Mouse (Mus musculus) layer of hippocampus, postnatal 36 days (tissue): ENCODE data around the gene Scn5a. TPM values are rescaled to one million over a fixed set of nuclear protein-coding genes. Genes with fewer than 3 reads are reported as not detected.

ENCODE experiments used
- DNase-seq, 2 experiments: peaks; one replicate each; pipeline ENCODE4 v3.0.0; 2022
- total RNA-seq, 2 experiments: library from RNA; stranded (reverse); gene quantifications; 2 replicates each; pipeline ENCODE4 v1.2.3; 2021

Gene Scn5a
- total RNA-seq, 2 experiments from 2014 or later: 0.91 to 1.2 TPM

DNA sequence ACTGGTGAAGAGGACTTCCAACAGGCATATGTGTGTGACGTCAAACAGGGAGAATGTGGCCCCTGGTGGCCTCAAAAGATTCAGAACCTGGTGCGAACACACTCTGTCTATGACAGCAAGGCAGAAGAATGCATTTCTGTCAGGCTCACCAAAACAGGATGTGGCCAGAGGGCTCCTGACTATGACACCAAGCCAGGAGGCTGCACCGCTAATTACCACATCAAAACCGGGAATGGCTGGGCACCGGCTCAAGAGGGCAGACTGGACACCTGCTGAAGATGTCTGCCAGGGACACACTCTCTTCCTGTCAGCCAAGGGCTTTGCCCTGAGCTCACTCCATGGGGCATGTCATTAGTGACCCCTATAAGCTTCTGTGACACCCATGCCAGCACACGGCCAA, 15.2 kb downstream of the Scn5a start:
- no peak for DNase-seq

DNA sequence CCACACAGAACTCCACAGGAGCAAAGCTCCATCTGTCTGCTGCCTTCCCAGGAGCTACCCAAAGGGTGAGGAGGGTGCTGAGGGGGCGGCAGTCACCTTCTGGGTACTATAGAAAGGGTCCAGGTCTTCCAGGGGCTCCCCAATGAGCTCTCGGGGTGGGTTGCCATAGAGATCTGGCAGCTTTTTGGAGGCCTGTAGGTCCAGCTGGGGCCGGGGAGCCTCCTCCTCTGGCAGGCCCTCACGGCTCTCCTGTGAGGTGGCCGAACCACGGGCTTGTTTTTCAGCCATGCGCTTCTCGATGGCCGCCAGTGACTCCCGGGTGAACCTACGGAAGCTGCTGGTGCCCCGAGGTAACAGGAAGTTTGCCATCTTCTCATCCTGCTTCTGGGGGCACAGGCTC, 16.6 kb downstream of the Scn5a start:
- DNase-seq: no peak

DNA sequence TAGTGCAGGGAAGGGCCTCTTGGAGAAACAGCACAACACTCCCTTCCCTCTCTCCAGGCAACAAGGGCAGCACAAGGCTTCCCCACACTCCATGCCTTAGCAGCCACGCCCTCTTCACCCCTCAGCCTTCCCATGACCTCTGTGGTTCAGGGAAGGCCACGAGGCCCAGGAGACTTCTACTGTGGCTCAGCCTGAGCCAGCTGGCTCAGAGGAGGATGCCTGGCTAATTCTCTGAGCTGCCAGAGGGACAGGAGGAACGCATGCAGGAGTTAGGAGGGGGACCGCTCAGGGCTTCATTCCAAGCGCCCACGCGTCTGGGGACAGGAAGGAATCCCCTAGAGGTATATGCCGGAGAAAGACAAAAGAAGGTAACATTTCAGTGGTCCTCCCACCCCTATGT, 17.1 kb downstream of the Scn5a start:
- no peak for DNase-seq

DNA sequence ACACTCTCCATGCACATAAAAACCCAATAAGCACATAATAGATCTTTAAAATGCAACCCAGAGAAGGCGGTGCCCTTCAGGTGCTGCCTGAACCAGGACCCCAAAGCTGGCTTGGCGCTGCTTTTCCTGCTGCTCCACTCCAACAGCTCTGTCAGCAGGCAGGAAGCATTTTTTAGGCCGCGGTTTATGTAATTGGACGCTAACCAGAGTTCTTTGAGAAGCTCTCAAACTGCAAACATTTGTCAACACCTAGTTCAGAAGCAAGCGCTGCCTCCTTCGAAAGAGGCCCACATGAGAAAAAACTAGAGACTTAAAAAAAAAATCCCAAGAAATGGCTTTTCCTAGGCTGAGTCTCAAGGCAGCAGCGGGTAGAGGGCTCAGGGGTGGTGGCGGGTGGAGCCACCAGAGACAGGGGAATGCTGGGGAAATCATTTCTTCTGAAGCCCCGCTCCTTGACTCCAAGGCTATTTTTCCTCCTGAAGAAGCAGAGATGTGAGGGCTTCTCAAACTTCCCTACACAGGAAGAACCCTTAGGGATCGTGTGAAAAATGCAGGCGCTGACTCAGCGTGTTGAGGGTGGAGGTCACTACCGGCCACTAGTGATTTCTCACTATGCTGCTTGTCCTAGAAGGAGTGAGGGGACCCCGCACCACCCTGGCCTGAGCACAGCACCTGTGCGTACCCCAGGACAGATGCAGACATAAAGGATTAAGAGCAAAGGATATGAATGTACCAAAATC, 19.1 kb downstream of the Scn5a start:
- no peak for DNase-seq

DNA sequence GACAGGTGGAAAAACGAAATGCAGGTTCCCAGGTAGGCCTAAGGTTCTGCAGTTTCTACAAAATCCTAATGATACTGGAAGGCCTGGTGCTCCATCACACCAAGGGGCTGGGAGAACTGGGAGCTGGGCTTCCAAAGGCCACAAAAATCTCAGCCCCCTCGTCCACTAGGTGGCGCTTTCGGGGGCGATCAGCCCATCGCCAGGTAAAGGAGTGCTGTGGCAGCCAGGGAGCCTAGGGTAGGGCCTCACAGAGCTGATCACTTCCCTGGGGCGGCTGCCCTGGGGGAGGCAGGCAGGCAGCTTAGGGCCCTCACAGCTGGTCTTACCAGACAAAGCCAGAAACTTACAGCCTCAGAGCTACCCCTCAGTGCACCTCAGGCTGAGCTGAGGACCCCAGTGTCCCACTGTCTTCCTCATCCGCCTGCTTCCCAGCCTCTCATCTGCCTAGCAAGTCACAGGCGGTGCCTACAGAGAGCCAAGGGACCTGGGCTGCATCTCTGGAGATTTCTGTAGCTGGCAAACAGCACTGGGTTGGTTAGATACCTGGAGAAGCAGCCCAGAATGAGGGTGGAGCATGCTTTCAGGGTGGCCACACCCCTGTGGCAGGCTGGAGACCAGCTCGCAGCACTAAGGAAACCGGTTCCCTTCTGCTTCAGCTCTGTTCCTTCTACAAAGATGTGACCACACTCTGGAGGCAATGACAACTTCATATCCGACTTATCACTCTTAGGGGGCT, 20.5 kb downstream of the Scn5a start:
- DNase-seq: peak; percentile 29 to 38

DNA sequence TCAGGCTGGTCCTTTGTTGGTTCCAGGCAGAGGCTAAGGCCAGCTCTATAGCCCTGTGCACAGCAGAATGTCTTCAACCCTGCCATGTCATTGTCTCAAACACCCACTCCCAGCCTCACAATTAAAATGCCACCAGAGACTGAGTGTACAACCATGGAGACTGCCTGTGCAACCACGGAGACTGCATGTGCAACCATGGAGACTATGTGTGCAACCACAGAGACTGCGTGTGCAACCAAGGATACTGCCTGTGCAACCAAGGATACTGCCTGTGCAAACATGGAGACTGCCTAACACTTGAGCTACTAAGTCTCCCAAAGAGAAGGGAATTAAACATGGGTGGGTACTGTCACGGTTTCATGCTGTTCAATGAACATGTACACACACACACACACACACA, 22.8 kb downstream of the Scn5a start:
- no peak for DNase-seq

DNA sequence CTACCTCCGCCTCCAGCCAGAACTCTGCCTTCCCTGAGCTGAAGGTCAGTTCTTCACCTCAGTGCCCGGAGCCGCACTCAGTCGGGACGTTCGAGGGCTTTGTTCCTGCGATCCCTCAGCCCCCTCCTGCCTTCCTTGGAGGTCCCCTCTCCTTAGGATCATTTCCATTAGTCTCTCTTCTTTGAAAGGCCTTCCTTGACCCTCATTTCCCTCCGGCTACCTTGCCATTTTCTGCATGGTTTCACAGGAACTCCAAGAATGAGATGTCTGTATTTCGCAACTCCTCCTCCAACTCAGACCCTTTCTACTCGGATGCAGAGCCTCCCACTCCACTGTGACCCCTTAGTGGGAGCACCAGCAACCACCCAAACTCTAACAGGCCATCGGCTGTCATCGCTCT, 31.3 kb downstream of the Scn5a start:
- DNase-seq: no peak

DNA sequence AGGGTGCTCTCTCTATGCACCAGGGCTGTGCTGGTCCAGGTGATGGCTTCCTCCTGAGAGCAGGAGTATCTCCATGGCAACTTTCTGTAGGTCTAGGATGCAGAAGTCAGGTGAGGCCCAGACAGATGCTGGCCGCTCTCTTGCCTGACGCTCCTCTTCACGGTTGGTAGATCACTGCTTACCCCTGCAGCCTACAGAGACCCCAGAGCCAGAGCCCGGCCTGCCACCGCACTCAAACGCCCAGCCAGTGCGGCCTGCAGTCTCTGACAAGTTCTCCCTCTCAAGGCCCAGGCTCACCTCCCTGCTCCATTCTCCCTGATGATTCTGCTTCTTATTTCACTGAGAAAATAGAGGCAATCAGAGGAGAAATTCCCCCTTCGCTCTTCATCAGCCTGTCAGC, 31.7 kb downstream of the Scn5a start:
- DNase-seq: no peak

DNA sequence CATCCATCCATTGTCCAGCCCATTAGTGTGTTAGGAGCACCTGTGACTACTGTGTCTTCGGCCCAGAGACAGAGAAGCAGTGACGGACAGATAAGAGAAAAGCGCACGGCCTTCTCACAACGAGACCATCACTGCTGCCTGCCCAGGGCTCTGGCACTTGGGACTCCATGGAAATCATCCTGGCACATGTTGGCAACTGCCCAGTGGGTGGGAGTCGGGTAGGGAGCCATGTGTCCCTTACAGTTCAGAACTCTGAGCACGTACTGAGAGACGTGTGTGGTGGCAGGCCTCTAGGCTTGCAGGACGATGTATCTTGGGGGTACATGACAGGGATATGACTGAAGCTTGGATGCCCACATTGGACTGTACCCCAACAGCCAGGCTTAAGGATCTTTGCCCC, 38.1 kb downstream of the Scn5a start:
- DNase-seq: no peak

DNA sequence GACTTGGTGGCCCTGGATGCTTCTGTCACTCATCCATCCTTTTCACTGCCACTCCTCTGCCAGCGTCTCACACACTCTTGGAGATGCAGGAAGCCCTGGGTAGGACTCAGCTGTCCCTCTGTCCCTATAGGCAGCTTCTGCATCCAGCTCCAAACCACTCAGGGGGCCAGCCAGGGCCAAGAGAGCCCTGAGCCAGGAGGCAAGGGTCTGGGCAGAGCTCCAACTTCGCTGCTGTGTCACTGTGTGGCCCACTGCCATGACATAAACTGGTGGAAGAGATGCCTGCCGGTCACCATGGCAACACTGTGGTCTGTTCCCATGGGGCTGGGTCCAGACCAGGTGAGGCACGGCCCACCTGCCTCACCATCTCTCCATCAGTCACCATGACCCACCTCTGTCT, 41.0 kb downstream of the Scn5a start:
- no peak for DNase-seq

DNA sequence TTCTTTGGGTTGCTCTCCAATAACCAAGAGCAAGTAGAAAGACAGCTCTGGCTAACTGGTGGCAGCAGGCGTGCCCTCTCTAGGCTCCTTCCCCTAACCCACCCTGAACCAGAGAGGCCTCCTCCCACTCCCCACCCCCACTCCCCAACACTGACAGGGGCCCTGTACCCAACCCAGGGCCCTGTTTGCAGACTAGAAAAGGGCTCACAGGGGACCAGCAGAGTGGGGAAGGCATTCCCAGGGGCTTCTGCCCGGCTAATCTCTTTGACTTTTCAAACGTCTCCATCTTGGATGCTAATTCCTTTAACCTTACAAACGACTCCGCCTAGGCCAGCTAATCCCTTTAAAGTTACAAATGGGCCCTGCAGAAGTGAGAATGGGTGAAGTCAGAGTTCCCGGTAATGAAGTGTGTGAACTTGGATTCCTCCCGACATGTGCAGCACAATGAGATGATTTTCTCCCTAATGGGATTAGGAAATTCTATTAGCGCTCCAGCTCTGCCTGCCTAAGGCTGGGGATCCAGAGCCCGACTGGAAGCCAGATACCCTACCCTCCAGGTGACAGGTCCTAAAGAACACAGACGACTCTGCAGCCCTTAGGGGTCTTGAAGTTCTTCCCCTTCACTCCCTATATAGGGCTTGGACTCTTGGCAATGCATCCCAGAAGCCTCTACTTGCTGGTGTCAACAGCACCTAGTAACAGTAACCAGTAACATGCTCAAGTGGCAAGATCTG, 47.0 kb downstream of the Scn5a start:
- DNase-seq: no peak

DNA sequence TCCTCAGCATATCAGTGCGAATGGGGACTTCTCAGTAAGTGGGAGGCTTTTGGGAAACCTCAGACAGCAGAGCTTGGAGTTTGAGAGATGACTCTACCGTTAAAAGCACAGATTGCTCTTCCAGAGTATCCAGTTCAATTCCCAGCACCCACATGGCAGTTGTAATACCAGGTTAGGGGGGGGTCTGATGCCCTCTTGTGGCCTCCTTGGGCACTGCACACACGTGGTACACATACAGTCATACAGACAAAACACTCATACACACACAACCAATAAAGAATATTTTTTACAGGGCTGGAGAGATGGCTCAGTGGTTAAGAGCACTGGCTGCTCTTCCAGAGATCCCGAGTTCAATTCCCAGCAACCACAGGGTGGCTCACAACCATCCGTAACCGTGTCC, 54.3 kb downstream of the Scn5a start:
- DNase-seq: no peak

DNA sequence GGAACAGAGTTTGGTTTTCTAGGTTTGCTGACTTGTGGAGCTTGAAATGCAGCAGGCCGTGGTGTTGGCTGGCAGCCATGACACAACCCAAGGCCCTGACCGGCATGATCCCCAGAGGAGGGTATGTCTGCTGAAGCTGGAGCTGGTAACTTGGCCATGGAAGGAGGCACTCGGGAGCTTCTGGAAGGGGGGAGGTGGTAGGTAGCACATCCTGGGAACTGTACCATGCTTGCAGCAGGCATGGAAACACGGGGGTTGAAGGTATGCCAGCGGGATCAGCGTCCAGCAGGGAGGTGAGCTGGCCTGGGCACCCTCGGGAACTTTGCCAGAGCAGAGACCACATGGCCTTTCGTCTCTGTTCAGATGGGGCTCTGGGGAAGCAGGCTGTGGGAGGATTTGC, 55.5 kb downstream of the Scn5a start:
- DNase-seq: no peak

DNA sequence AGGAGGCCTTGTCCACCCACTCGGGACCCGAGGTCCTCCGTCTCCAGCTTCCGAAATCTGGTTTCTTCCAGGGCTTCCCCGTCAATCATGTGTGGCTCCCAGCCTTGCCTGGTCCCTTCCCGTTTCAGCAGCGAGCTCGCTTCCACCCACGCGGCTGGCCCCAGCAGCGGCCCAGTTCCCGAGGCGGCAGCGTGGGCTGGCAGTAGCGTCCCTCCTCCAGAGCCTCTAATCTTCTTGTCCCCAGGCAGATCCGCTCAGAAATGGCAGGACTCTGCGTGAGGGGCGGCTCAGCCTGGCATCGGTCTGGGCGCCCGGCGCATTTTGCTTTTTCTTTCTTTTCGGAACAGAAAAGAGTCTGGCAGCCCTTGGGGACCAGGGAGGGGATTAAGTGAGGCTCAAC, 59.7 kb downstream of the Scn5a start:
- no peak for DNase-seq

DNA sequence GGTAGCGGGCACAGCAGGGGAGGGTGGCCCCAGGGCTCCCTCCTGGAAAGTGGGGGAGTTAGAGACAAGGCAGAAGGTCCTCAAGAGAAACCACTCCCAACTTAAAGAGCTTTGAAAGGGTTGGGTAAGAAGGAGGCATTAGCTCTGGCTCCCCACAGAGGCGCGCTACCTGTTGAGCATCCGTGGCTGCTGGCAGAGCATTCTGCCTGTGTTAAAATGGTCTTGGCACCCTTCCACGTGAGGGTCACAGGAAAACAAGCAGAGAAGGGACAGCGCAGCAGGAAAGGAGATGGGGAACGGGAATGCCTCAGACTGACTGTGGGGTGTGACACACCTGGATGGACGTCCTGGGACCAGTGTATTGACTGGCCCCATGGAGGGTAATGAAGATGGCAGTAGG, 60.6 kb downstream of the Scn5a start:
- DNase-seq: no peak

DNA sequence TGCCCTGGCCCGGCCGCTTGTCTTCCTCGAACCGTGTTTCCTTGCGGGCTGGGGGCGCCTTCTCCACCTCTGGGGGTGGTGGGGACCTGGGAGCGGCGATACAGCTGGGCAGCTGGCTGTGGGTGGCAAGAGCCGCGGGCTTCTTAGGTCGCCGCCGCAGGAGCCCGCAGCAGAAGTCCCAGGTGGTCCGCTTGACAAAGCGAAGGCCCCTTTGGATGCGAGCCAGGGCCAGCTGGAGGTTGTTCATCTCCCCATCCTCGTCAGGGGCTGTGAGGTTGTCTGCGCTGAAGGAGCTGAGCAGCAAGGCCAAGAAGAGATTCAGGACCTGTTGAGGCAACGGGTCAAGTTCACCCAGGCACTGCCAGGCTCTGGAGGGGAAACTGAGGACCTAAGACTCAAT, 61.3 kb downstream of the Scn5a start:
- DNase-seq: no peak

DNA sequence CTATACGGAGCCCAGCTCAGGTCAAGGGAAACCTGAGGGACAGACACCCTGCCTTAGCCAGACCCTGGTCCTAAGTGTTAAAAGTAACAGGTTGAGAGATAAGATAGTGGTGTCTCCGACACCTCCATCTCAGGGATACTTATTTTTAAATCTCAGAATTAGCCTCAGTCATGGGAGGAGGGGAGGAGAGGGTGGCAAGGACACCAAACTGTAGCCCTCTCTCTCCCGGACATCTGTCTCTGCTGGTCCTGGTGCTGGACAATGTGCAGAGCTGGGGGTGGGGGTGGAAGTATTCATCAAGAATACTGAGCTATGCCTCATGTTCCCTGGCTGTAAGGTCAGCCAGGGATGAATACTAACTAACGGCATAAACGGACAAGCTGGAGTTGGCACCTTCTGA, 62.0 kb downstream of the Scn5a start:
- DNase-seq: no peak

DNA sequence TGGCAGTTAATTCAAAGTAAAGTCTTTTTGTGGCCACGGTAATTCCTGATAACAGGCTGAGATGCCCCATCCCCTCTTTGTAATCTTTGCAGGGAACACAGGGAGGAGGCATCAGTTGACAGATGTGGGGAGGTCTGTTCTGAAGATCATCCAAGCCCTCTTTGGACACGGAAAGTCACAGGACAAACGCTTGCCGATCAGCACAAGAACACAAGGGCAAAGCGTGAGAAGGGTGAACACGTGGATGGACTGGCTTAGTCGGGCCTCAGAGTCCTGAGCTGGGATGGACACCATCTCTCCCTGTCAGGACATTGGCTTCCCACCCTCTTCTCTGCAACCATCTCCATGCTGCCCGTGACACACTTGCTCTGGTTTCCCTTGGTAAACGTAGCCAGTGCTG, 63.4 kb downstream of the Scn5a start:
- no peak for DNase-seq

DNA sequence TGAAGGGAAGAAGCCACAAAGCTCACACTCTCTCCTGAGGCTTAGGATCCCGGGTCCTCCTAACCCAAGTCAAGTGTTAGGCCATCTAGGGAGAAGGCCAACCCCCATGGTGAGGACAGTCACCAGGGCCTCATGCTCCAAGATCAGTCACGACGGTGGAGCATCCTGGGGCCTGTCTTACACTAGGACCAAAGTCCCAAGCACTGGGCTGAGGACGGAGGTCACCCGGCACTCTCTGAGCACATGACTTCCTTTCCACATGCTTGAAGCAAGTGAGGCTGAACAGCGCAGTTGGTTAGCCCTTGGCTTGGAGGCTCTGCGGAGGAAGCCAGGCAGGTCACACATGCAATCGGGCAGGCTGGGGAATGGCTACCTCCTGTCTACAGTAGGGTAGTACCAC, 63.8 kb downstream of the Scn5a start:
- no peak for DNase-seq

DNA sequence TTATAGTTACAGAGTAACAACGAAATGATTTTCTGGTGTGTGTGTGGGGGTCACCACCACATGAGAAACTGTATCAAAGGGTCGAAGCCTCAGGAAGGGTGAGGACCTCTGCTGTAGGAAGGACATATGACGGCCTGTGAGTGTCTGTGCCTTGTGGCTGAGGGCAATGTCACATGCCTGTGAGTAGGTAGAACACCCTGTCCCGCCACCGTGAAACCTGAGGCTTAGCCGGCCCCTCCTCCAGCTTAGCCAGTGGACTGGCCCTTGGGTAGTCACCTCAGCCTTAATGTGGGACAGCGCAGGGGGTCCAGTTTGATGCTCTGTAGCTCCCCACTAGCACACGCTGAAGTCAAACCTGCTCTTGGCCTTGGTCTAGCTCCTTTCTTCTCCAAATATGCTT, 65.0 kb downstream of the Scn5a start:
- DNase-seq: no peak

DNA sequence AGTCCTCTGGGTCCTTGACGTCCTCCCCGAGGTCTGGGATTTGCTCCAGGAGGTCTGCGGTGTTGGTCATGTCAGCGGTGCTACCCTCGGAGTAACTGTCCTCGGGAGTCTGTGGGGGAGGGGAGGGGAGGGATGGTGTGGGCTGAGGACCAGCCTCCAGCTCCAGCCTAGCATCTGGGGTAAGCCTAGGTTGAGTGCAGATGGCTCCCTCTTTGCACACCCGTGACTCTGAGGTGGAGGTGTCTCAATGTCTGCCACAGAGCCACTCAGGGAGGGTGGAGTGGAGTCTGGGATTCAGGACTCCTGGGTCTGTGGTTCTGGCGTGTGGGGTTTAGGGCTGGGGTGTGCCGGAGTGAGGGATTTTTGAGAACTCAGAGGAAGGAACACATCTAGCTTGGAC, 65.8 kb downstream of the Scn5a start:
- no peak for DNase-seq

DNA sequence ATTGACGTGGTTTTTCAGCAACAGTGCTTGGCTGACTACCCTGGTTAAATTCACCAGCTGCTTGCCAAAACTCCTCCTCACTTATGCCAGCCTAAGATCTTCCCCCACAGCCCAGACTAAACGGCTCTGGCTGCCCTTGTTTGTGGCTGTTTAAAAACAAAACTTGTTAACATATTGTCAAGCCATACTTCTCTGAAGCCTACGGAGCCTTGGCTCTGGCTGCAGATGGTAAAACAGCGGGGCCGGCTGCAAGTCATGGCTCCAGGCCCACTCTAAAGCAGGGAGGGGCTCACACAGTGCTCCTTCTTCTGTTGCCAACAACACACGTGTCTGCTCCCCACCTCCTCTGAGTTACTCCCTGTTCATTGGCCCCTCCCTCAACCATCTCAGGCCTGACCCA, 67.9 kb downstream of the Scn5a start:
- peak; percentile 35 to 41 for DNase-seq

DNA sequence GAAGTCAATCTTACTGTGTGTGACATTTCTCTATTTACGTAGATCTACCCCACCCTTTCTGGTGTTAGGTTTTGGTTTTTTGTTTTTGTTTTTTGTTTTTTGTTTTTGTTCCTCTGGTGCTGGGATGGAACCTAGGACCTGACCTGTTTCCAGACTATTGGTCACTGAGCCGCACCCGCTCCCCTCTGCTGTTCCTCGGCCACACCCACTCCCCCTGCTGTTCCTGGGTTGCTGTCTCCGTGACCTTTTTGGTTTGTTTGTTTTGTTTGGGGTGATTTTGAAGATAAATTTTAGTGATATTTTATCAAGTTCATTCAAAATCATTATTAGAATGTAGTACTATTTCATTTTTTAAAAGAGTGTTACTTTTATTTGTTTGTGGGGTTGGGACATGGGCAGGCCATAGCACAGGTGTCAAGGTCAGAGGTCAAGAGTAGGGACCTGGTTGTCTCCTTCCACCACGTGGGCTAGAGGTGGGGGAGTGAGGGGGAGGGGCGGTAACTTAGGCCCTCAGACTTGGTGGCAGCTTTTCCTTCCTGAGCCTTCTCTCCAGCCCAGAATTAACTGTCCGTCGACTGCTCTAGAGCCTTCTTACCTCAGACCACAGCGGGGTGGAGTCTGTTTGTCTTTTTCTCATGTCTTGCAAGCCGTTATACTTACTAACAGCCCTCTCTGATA, 73.7 kb downstream of the Scn5a start:
- no peak for DNase-seq
